ENCODE assay signal across 14 mouse cellular contexts in the genomic region with DNA sequence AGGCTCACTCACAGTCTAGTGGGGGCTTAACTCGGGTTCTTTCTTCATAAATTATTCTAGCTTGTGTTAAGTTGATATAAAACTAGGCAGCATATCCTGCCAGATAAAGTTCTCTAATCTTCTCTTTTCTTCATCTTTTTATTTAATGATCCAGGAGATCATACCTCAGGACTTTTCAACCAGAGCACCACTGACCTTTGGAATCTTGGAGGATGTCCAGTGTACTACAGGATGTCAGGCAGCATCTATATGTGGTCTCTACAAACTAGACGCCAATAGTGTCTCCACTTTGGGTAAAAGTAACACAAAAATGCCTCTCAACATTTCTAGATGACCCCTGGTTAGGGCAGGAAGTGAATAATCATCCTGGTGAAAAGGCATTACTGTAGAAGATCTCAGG.
A peak's percentile ranks its signal among the peaks of the same experiment; 100 is the strongest.
DNase-seq lines count a peak whose midpoint lies in the region.
"Had no signal": no experiment of that assay in that cellular context is flagged by ENCODE, and none has a peak within 500 bp of the region (broad histone marks: within the 10 kb centered on the region; RNA-seq: fewer than 3 reads in every experiment).

No protein-coding gene starts in this region.

- peak; percentile 28 to 39 for DNase-seq in kidney, adult 8-10 months
- no peak for DNase-seq in kidney, postnatal 4 days
- DNase-seq in kidney, postnatal 14 days, result peak; percentile 23
- DNase-seq in kidney, adult 18-20 months, result no peak
- DNase-seq: adrenal gland, adult 2 months; adrenal gland, postnatal 10 days; adrenal gland, postnatal 25 days; cerebellum, adult 11 months; cerebellum, adult 18-20 months; cerebellum, adult 8-10 months; cerebellum, adult 9-11 months; cerebellum, postnatal 14 days; cerebellum, postnatal 36 days; embryo, embryonic 11 days had no signal

Comparison
In these comparisons a context has a peak if more than half of its experiments do, and no peak if none do; other contexts are left out.
1. DNase-seq: peak in kidney, adult 8-10 months (2 of 2) and kidney, postnatal 14 days (single experiment); none in kidney, postnatal 4 days (0 of 2) and kidney, adult 18-20 months (single experiment).